Mouse (Mus musculus): ENCODE data around the gene Tnfrsf25. TPM values are rescaled to one million over a fixed set of nuclear protein-coding genes. Genes with fewer than 3 reads are reported as not detected.

Gene Tnfrsf25
- polyA plus RNA-seq (2015; fragmentation: Nextera tagmentation; extraction: Ambion mirVana) = 0.66 and 1.9 TPM in 2 replicates

GRCm38 (mm10) chr4:152115921-152116612 is at the start of gene Tnfrsf25:
Tnfrsf25 (plus strand) TSS chr4:152115934.

GRCm38 (mm10) chr4:152072121-152072601 is 43.6 kb upstream of the Tnfrsf25 start, which contains the start of gene Plekhg5:
Plekhg5 (plus strand) TSS chr4:152072498.

DNA sequence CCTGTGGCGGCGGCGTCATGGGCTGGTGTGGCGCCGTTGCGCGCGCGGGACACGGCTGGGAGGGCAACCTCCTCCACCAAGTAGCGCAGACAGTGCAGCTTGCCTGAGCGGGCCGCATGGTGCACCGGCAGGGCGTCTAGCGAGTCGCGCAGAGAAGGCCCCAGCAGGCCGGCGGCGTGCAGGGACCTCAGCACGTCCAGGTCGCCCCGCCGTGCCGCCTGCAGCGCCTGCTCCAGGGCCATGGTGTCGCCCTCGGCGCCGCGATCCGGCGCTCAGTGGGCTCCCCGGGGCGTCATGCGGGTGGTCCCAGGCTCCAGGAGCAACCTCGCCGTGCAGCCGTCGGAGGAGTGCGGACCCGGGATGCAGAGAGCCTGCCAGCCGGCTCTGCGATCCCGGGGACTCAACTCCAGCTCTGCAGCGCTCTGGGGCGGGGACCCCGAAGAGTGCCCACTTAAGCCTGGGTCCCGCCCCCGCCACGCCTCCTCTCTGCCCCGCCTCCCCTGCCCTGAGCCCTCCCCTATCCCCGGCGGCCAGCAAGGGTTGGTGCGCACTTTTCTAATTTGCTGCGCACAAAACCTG is 36.3 kb downstream of the Tnfrsf25 start, which contains the start of gene Espn:
TSS of gene Espn (minus strand) at position 406 of the 579 bp plus-strand sequence.

GRCm38 (mm10) chr4:152158585-152159284 is 43.0 kb downstream of the Tnfrsf25 start, which contains the start of gene Hes2:
Hes2 (plus strand) TSS chr4:152158867.

Other genes starting within 250 kb of the Tnfrsf25 start
- 47.9 and 48.4 TPM in 2 replicates for gene Dnajc11, start 182.2 kb upstream of the Tnfrsf25 start, polyA plus RNA-seq (2015; fragmentation: Nextera tagmentation; extraction: Ambion mirVana)
- 11.2 and 21.5 TPM in 2 replicates for gene Thap3, start 126.9 kb upstream of the Tnfrsf25 start, polyA plus RNA-seq (2015; fragmentation: Nextera tagmentation; extraction: Ambion mirVana)
- 6.5 and 7.6 TPM in 2 replicates for gene Phf13, start 119.7 kb upstream of the Tnfrsf25 start, polyA plus RNA-seq (2015; fragmentation: Nextera tagmentation; extraction: Ambion mirVana)
- gene Klhl21, start 107.1 kb upstream of the Tnfrsf25 start, polyA plus RNA-seq (2015; fragmentation: Nextera tagmentation; extraction: Ambion mirVana) = 6.8 and 6.9 TPM in 2 replicates
- gene Zbtb48, start 88.3 kb upstream of the Tnfrsf25 start, polyA plus RNA-seq (2015; fragmentation: Nextera tagmentation; extraction: Ambion mirVana) = 6.6 and 10.6 TPM in 2 replicates
- 0.11 and 0.13 TPM in 2 replicates for gene Tas1r1, start 77.4 kb upstream of the Tnfrsf25 start, polyA plus RNA-seq (2015; fragmentation: Nextera tagmentation; extraction: Ambion mirVana)
- gene Nol9, start 76.6 kb upstream of the Tnfrsf25 start, polyA plus RNA-seq (2015; fragmentation: Nextera tagmentation; extraction: Ambion mirVana) = 15.5 and 15.6 TPM in 2 replicates
- 5.7 and 7.3 TPM in 2 replicates for gene Plekhg5, start 43.4 kb upstream of the Tnfrsf25 start, polyA plus RNA-seq (2015; fragmentation: Nextera tagmentation; extraction: Ambion mirVana)
- 0.90 and 1.9 TPM in 2 replicates for gene Espn, start 36.4 kb downstream of the Tnfrsf25 start, polyA plus RNA-seq (2015; fragmentation: Nextera tagmentation; extraction: Ambion mirVana)
- not detected in 2 replicates for gene Hes2, start 42.9 kb downstream of the Tnfrsf25 start, polyA plus RNA-seq (2015; fragmentation: Nextera tagmentation; extraction: Ambion mirVana)
- gene Acot7, start 62.2 kb downstream of the Tnfrsf25 start, polyA plus RNA-seq (2015; fragmentation: Nextera tagmentation; extraction: Ambion mirVana) = 22.8 and 28.6 TPM in 2 replicates
- 4.1 and 5.8 TPM in 2 replicates for gene Gpr153, start 158.3 kb downstream of the Tnfrsf25 start, polyA plus RNA-seq (2015; fragmentation: Nextera tagmentation; extraction: Ambion mirVana)
- not detected in 2 replicates for gene Hes3, start 175.7 kb downstream of the Tnfrsf25 start, polyA plus RNA-seq (2015; fragmentation: Nextera tagmentation; extraction: Ambion mirVana)
- gene Icmt, start 181.3 kb downstream of the Tnfrsf25 start, polyA plus RNA-seq (2015; fragmentation: Nextera tagmentation; extraction: Ambion mirVana) = 8.7 and 9.3 TPM in 2 replicates
- gene Rnf207, start 203.1 kb downstream of the Tnfrsf25 start, polyA plus RNA-seq (2015; fragmentation: Nextera tagmentation; extraction: Ambion mirVana) = 0.05 and 0.10 TPM in 2 replicates
- gene Rpl22, start 209.8 kb downstream of the Tnfrsf25 start, polyA plus RNA-seq (2015; fragmentation: Nextera tagmentation; extraction: Ambion mirVana) = 497 and 537 TPM in 2 replicates
- gene Chd5, start 222.7 kb downstream of the Tnfrsf25 start, polyA plus RNA-seq (2015; fragmentation: Nextera tagmentation; extraction: Ambion mirVana) = 0.04 and 0.05 TPM in 2 replicates